Mouse (Mus musculus) thymus, adult 2 months (tissue): ENCODE measurements at regions not wholly inside any gene's neighbourhood (a gene's known extent, or its start where the extent isn't known, plus 50 kb on each side); places are given as distances from the start of the nearest gene placed in this dataset.

ENCODE experiments used
- CTCF ChIP-seq: fragments of 200-500 bp; IDR thresholded peaks from 2 replicates; pipeline ENCODE4 v1.5.1; 2012; ENCODE audit warnings: mild to moderate bottlenecking, control low read depth, low read length, moderate library complexity, borderline replicate concordance; ENCODE audit not compliant: control insufficient read depth, poor library complexity, insufficient read depth; ENCODE audit errors: extremely low read depth
- POLR2A ChIP-seq: fragments of 200-500 bp; IDR thresholded peaks from 2 replicates; pipeline ENCODE4 v1.6.1; 2012; ENCODE audit warnings: mild to moderate bottlenecking, low read length, control low read depth, moderate library complexity; ENCODE audit not compliant: control insufficient read depth, poor library complexity, insufficient read depth; ENCODE audit errors: extremely low read depth

DNA sequence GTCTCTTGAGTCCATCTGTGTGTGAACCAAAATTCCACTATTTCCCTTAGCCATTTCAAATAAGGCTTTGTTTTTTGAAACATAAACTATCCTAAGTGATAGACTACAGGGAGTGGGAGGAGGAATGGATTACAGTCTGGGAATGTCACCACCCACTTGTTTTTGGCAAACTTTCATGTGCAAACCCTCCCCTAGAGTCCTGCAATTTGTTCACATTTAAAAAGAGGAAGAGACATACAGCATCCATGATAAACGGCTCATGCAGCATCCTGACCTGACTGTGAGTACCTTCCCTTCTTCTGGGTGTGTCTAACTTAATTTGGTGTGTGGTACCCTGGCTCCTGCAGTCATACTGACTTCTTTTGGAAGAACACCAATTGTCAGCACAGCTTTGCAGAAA lies 157.6 kb downstream of the Klf7 start:
- TF ChIP-seq CTCF = no peak
- TF ChIP-seq POLR2A = no peak
